In the genomic region with DNA sequence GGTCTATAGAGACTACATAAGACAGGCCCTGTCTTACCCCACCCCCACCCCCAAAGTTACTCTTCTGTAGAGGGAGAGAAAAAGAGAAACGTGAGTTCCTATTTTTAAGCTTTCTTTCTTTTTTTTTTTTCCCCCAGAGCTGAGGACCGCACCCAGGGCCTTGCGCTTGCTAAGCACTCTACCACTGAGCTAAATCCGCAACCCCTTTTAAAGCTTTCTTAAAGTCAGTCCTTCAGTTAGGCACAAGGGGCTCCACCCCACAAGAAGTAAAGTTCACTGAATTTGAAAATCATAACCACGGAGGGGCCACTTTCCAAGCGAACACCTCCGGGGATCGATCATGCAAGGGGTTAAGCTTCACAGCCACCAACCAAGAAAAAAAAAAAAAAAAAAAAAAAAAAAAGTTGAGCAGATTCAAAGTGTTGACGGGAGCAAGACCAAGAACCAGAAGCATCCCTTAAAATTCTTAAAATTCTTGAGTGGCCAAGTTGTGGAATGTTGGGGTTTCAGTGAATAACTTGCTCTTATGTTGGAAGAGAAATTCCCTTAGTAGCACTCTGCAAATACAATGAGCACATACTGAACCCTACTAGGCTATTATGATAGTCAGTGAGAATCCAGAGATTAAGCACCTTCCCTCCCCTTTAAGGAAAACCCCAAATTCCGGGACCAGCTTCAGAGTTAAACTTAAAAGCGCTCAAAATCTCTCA, we compare ENCODE assay signal across 8 mouse cellular contexts. TPM values are rescaled to one million over a fixed set of nuclear protein-coding genes. Genes with fewer than 3 reads are reported as not detected.
A peak's percentile ranks its signal among the peaks of the same experiment; 100 is the strongest.
DNase-seq lines count a peak whose midpoint lies in the region; ATAC-seq and TF ChIP-seq lines count a peak whose summit lies in the region.

No protein-coding gene starts in this region.

- no peaks in the 10 kb centered on the region for H3K9me3 ChIP-seq in heart, embryonic 12.5 days (replicated peaks)
- H3K9me3 ChIP-seq in MEL (replicated peaks; ENCODE audit: insufficient read depth, low read length) = no peaks in the 10 kb centered on the region
- H3K9me3 ChIP-seq in hindbrain, embryonic 10.5 days = no peaks in the 10 kb centered on the region
- no peaks in the 10 kb centered on the region for H3K9me3 ChIP-seq in megakaryocyte, embryonic 14.5 days

- DNase-seq in heart, postnatal 4 days = no peak
- DNase-seq in MEL (ENCODE audit: low read depth, low spot score) = peak; percentile 69
- DNase-seq in hindbrain, embryonic 10.5 days (ENCODE audit: low spot score) = no peak
- DNase-seq in frontal cortex, postnatal 10 days (ENCODE audit: low spot score in 2 of 2) = no peak

- no peak for TF ChIP-seq RAD21 in MEL (IDR thresholded peaks at IDR 0.05; ENCODE audit: low read depth, low read length)

- 16% methylated on average over 11 of the region's 11 CpGs for WGBS in heart, embryonic 12.5 days
- 18% methylated on average over 11 of the region's 11 CpGs for WGBS in hindbrain, embryonic 10.5 days

- peak overlapping the region; percentile 91 for H3K4me2 ChIP-seq in heart, embryonic 12.5 days

- no peak overlapping the region for H3K27ac ChIP-seq in heart, embryonic 12.5 days (ENCODE audit: poor library complexity, severe bottlenecking)
- peak overlapping the region; percentile 54 for H3K27ac ChIP-seq in MEL (ENCODE audit: control insufficient read depth, low read depth, low read length)
- H3K27ac ChIP-seq in hindbrain, embryonic 10.5 days = peak overlapping the region; percentile 87

- TF ChIP-seq POLR2A in MEL (IDR thresholded peaks at IDR 0.05; ENCODE audit: control insufficient read depth in 1 of 2, insufficient read depth in 1 of 2, low read depth in 1 of 2, low read length in 2 of 2, poor library complexity in 1 of 2) = no peak

- H3K4me1 ChIP-seq in heart, embryonic 12.5 days (replicated peaks) = peaks cover 7% of the 10 kb centered on the region; the same call in 1 of the 2 replicates
- peaks cover 21 to 40% of the 10 kb centered on the region in 2 experiments for H3K4me1 ChIP-seq in MEL (ENCODE audit: control insufficient read depth in 1 of 2, insufficient read depth in 2 of 2, low read length in 2 of 2)
- H3K4me1 ChIP-seq in hindbrain, embryonic 10.5 days (replicated peaks) = peaks cover 15% of the 10 kb centered on the region
- H3K4me1 ChIP-seq in megakaryocyte, embryonic 14.5 days = peaks cover 72% of the 10 kb centered on the region

- ATAC-seq in heart, embryonic 12.5 days (ENCODE audit: insufficient number of reproducible peaks, low FRiP score) = no peak
- no peak for ATAC-seq in inflammation-experienced regulatory T-cells, adult 6 months
- no peak for ATAC-seq in megakaryocyte progenitor cell, adult 5-6 weeks (replicated peaks; ENCODE audit: poor library complexity)

- H3K27me3 ChIP-seq in heart, embryonic 12.5 days (replicated peaks) = no peaks in the 10 kb centered on the region
- H3K27me3 ChIP-seq in MEL (ENCODE audit: control insufficient read depth in 1 of 2, insufficient read depth in 2 of 2, low read length in 2 of 2) = no peaks in the 10 kb centered on the region
- H3K27me3 ChIP-seq in hindbrain, embryonic 10.5 days (ENCODE audit: insufficient read depth, poor library complexity, severe bottlenecking) = no peaks in the 10 kb centered on the region
- no peaks in the 10 kb centered on the region for H3K27me3 ChIP-seq in megakaryocyte, embryonic 14.5 days (replicated peaks)

- peak overlapping the region; percentile 78 for H3K9ac ChIP-seq in heart, embryonic 12.5 days
- peak overlapping the region; percentile 68 for H3K9ac ChIP-seq in MEL (ENCODE audit: control insufficient read depth, low read depth, low read length, poor library complexity, severe bottlenecking)

- no peaks in the 10 kb centered on the region for H3K36me3 ChIP-seq in heart, embryonic 12.5 days
- H3K36me3 ChIP-seq in MEL (ENCODE audit: control insufficient read depth in 1 of 2, insufficient read depth in 2 of 2, low read length in 2 of 2) = peaks cover 0 to 42% of the 10 kb centered on the region in 2 experiments; a peak in 2 of 4 replicates
- H3K36me3 ChIP-seq in hindbrain, embryonic 10.5 days = peaks cover 3% of the 10 kb centered on the region; the same call in 1 of the 2 replicates
- H3K36me3 ChIP-seq in megakaryocyte, embryonic 14.5 days (replicated peaks; ENCODE audit: low read length) = no peaks in the 10 kb centered on the region

- H3K4me3 ChIP-seq in heart, embryonic 12.5 days = peak overlapping the region; percentile 64
- peak overlapping the region; percentile 69 to 73 for H3K4me3 ChIP-seq in MEL (ENCODE audit: control insufficient read depth in 1 of 2, insufficient read depth in 1 of 2, low read depth in 2 of 2, low read length in 2 of 2)
- peak overlapping the region; percentile 84 for H3K4me3 ChIP-seq in hindbrain, embryonic 10.5 days
- H3K4me3 ChIP-seq in megakaryocyte, embryonic 14.5 days (replicated peaks) = peak overlapping the region; percentile 98

- H3K79me2 ChIP-seq in MEL (ENCODE audit: control insufficient read depth, insufficient read depth, low read length, poor library complexity) = peaks cover 17% of the 10 kb centered on the region

- no peak for TF ChIP-seq CTCF in MEL (IDR thresholded peaks at IDR 0.05 in 2 of 3, conservative IDR thresholded peaks at IDR 0.05 in 1 of 3; ENCODE audit: control insufficient read depth in 1 of 3, insufficient read depth in 1 of 3, low read depth in 2 of 3, low read length in 3 of 3, poor library complexity in 1 of 3, severe bottlenecking in 1 of 3)

- no peak for TF ChIP-seq EP300 in MEL (IDR thresholded peaks at IDR 0.05; ENCODE audit: low read depth in 1 of 2, low read length in 2 of 2)

TF ChIP-seq in MEL, 35 proteins besides CTCF, POLR2A, EP300 and RAD21:
- TF ChIP-seq TBP (IDR thresholded peaks at IDR 0.05; ENCODE audit: low read depth, low read length) (no peak), SIN3A (IDR thresholded peaks at IDR 0.05; ENCODE audit: low read length) (peak; percentile 37; the same call in 1 of the 2 replicates), HCFC1 (IDR thresholded peaks at IDR 0.05; ENCODE audit: low read depth, low read length) (0 out of 2 replicates have a peak, but pooled peaks have one; percentile 14), NRF1 (IDR thresholded peaks at IDR 0.05; ENCODE audit: insufficient read depth, low read depth, low read length, poor library complexity, severe bottlenecking) (peak; percentile 37; the same call in 1 of the 2 replicates), ETS1 (IDR thresholded peaks at IDR 0.05; ENCODE audit: low read depth, low read length) (peak; percentile 63), MAX (IDR thresholded peaks at IDR 0.05; ENCODE audit: low read length) (no peak), BHLHE40 (IDR thresholded peaks at IDR 0.05; ENCODE audit: borderline replicate concordance, low read depth, low read length) (peak; percentile 89), ZKSCAN1 (IDR thresholded peaks at IDR 0.05; ENCODE audit: low read depth, low read length) (no peak), MXI1 (IDR thresholded peaks at IDR 0.05; ENCODE audit: low read depth, low read length) (peak; percentile 8; the same call in 1 of the 2 replicates), JUND (IDR thresholded peaks at IDR 0.05; ENCODE audit: low read depth, low read length) (no peak), ZNF384 (IDR thresholded peaks at IDR 0.05; ENCODE audit: low read depth, low read length) (peak; percentile 92)

RNA-seq across cellular contexts. Expression of a gene that starts 1.1 kb away (rescaled TPM):
- 17.2 and 18.0 TPM in 2 replicates for polyA plus RNA-seq in heart, embryonic 12.5 days (2016; fragmentation: Nextera tagmentation; extraction: Ambion mirVana)
- 10 to 100 TPM; 21.8 to 22.9 TPM for total RNA-seq in heart, postnatal 4 days (2021)
- 15.7 and 19.7 TPM in 2 replicates for total RNA-seq in MEL (2012; rRNA removed)
- 10 to 100 TPM; 50.5 to 76.8 TPM for polyA plus RNA-seq in MEL (2012; ENCODE audit: insufficient read depth in 1 of 2, insufficient read length in 2 of 2, low read depth in 1 of 2, low replicate concordance in 2 of 2, missing spikeins in 1 of 2)
- polyA plus RNA-seq in hindbrain, embryonic 10.5 days (2016; fragmentation: Nextera tagmentation; extraction: Ambion mirVana) = 18.8 and 22.9 TPM in 2 replicates
- 16.0 and 27.3 TPM in 2 replicates for polyA plus RNA-seq in megakaryocyte, embryonic 14.5 days (2012; ENCODE audit: insufficient read depth, low replicate concordance)
- polyA plus RNA-seq in inflammation-experienced regulatory T-cells, adult 6 months (2017; shearing (Covaris generic)) = 100 to 1,000 TPM; 383 to 537 (median 471) TPM
- total RNA-seq in megakaryocyte progenitor cell, adult 5-6 weeks (2015) = 90.6 and 93.0 TPM in 2 replicates
- total RNA-seq in megakaryocyte progenitor cell, adult 5-6 weeks (2017) = 60.4 and 62.9 TPM in 2 replicates

RNA-seq across cellular contexts. Expression of a gene that starts 47.1 kb away (rescaled TPM):
- polyA plus RNA-seq in heart, embryonic 12.5 days (2016; fragmentation: Nextera tagmentation; extraction: Ambion mirVana) = not detected in 2 replicates
- total RNA-seq in heart, postnatal 4 days (2021) = not detected
- not detected in 2 replicates for total RNA-seq in MEL (2012; rRNA removed)
- polyA plus RNA-seq in MEL (2012; ENCODE audit: insufficient read depth in 1 of 2, insufficient read length in 2 of 2, low read depth in 1 of 2, low replicate concordance in 2 of 2, missing spikeins in 1 of 2) = not detected
- not detected in 2 replicates for polyA plus RNA-seq in hindbrain, embryonic 10.5 days (2016; fragmentation: Nextera tagmentation; extraction: Ambion mirVana)
- not detected in 2 replicates for polyA plus RNA-seq in megakaryocyte, embryonic 14.5 days (2012; ENCODE audit: insufficient read depth, low replicate concordance)
- not detected for polyA plus RNA-seq in inflammation-experienced regulatory T-cells, adult 6 months (2017; shearing (Covaris generic))
- not detected in 2 replicates for total RNA-seq in megakaryocyte progenitor cell, adult 5-6 weeks (2015)
- not detected in 2 replicates for total RNA-seq in megakaryocyte progenitor cell, adult 5-6 weeks (2017)

RNA-seq across cellular contexts. Expression of a gene that starts 54.9 kb away (rescaled TPM):
- 4.5 and 5.2 TPM in 2 replicates for polyA plus RNA-seq in heart, embryonic 12.5 days (2016; fragmentation: Nextera tagmentation; extraction: Ambion mirVana)
- 10 to 100 TPM; 36.9 to 39.8 TPM for total RNA-seq in heart, postnatal 4 days (2021)
- total RNA-seq in MEL (2012; rRNA removed) = 0.20 and 0.50 TPM in 2 replicates
- polyA plus RNA-seq in MEL (2012; ENCODE audit: insufficient read depth in 1 of 2, insufficient read length in 2 of 2, low read depth in 1 of 2, low replicate concordance in 2 of 2, missing spikeins in 1 of 2) = 1 to 10 TPM in 1 of 2 experiments, not detected in 1; 2.0 TPM
- polyA plus RNA-seq in hindbrain, embryonic 10.5 days (2016; fragmentation: Nextera tagmentation; extraction: Ambion mirVana) = 3.7 and 4.0 TPM in 2 replicates
- polyA plus RNA-seq in megakaryocyte, embryonic 14.5 days (2012; ENCODE audit: insufficient read depth, low replicate concordance) = 3.8 and 5.8 TPM in 2 replicates
- polyA plus RNA-seq in inflammation-experienced regulatory T-cells, adult 6 months (2017; shearing (Covaris generic)) = under 1 TPM in 1 of 3 experiments, not detected in 2; 0.17 TPM
- 1.9 and 2.9 TPM in 2 replicates for total RNA-seq in megakaryocyte progenitor cell, adult 5-6 weeks (2015)
- 2.3 and 2.4 TPM in 2 replicates for total RNA-seq in megakaryocyte progenitor cell, adult 5-6 weeks (2017)

Comparison
In these comparisons a context has a peak if more than half of its experiments do, and no peak if none do; other contexts are left out.
1. RNA of a gene that starts 1.1 kb away (polyA plus RNA-seq): 383 to 537 TPM in inflammation-experienced regulatory T-cells, adult 6 months; 50.5 to 76.8 TPM in MEL, 16.0 to 27.3 TPM in megakaryocyte, embryonic 14.5 days, 18.8 to 22.9 TPM in hindbrain, embryonic 10.5 days and 17.2 to 18.0 TPM in heart, embryonic 12.5 days; every median in the first group is over 4 times any median in the second.
2. Peak in every context shown above with its lines, with median percentiles within 50 percentile points of each other: H3K4me3 ChIP-seq.